Mouse (Mus musculus) liver, embryonic 14.5 days (tissue): ENCODE results near the gene Utrn.

Experiments
- CTCF ChIP-seq: IDR thresholded peaks from 2 replicates; pipeline ENCODE4 v1.5.1; 2016; ENCODE audit warnings: antibody characterized with exemption, low read depth, control low read depth
- EP300 ChIP-seq: IDR thresholded peaks from 2 replicates; pipeline ENCODE4 v1.6.1; 2016; ENCODE audit warnings: antibody characterized with exemption, low read depth

DNA sequence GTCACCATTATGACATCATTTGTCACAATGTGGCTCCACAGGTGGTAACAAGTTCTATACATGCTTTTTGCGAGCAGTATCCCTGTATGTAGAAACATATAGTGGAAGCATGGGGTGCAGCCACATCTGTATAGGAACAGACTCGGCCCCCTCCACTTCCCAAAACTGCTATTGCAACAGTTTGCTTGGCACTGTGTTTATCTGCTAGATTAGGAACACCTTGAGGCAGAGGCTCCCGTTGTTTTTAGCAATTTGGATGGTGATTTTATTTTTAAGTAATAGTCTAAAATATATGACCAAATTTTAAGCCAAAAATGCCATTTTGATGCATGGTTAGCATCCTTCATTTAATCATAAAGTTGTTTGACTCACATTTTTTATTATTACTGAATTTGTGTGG, 491.4 kb downstream of the Utrn start:
- TF ChIP-seq CTCF (no peak), EP300 (no peak)
